Mouse (Mus musculus) hindbrain, embryonic 15.5 days (tissue): ENCODE measurements around the gene Pdp2. TPM values are rescaled to one million over a fixed set of nuclear protein-coding genes. Genes with fewer than 3 reads are reported as not detected.

Experiments
- ATAC-seq: fragments of 200-750 bp; cut with Nextera tagmentation; 2 replicates; pipeline ENCODE4 v1.8.0; 2017; ENCODE audit warnings: low read depth, moderate number of reproducible peaks, moderate TSS enrichment; ENCODE audit not compliant: low FRiP score
- H3K27ac ChIP-seq: fragments of 300-500 bp; sonication (generic); replicated peaks from 2 replicates; pipeline ENCODE4 v1.5.1; 2015; ENCODE audit warnings: mild to moderate bottlenecking, inconsistent platforms
- H3K27me3 ChIP-seq: fragments of 300-500 bp; sonication (generic); 2 replicates; pipeline ENCODE4 v1.6.1; 2015; ENCODE audit warnings: control low read depth, inconsistent platforms
- H3K36me3 ChIP-seq: fragments of 300-500 bp; sonication (generic); 2 replicates; pipeline ENCODE4 v1.6.1; 2015; ENCODE audit warnings: control low read depth, inconsistent platforms
- H3K4me1 ChIP-seq: fragments of 300-500 bp; sonication (generic); replicated peaks from 2 replicates; pipeline ENCODE4 v1.6.1; 2015; ENCODE audit warnings: control low read depth, inconsistent platforms
- H3K4me2 ChIP-seq: fragments of 300-500 bp; sonication (generic); 2 replicates; pipeline ENCODE4 v1.6.1; 2015; ENCODE audit warnings: moderate library complexity, mild to moderate bottlenecking, inconsistent platforms
- H3K4me3 ChIP-seq: fragments of 300-500 bp; sonication (generic); 2 replicates; pipeline ENCODE4 v1.5.1; 2015; ENCODE audit warnings: mild to moderate bottlenecking, inconsistent platforms
- H3K9ac ChIP-seq: fragments of 300-500 bp; sonication (generic); 2 replicates; pipeline ENCODE4 v1.6.1; 2015; ENCODE audit warnings: inconsistent platforms
- H3K9me3 ChIP-seq: fragments of 300-500 bp; sonication (generic); 2 replicates; pipeline ENCODE4 v1.6.1; 2016; ENCODE audit warnings: control low read depth, inconsistent platforms
- WGBS: fragments of 180-500 bp; shearing (Covaris S2); methylation state at CpG from one replicate; pipeline ENCODE4 v1.1.7; 2015; 5-methylcytosine and 5-hydroxymethylcytosine counted together
- polyA plus RNA-seq: library from polyadenylated mRNA; unstranded; fragments of >200 nt; fragmentation: Nextera tagmentation; extraction: Ambion mirVana; gene quantifications from 2 replicates; pipeline ENCODE4 v1.2.1, GENCODE M21; 2015

The Pdp2 gene
- polyA plus RNA-seq, 1 experiment from 2014 or later, result 20.6 TPM

DNA sequence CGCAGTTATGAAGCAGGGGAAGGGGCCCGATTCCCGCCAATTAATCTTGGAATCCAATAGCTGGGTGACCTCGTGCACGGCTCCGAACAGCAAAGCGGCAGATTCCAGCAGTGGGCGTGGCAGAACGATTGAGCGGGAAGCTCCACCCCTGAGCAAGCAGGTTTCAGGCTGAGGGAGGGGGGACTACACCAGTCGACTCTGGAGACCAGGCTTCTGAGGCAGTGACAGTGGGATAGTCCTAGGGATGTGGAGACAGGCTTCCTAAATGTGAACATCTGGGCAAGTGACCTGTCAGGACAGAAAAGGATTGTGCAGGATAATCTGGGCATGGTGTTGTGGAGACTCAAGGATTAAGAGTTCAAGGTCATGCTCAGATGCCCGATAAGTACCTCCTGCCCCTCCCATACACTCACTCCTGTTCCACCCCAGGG lies 10.7 kb downstream of the Pdp2 start:
- Histone ChIP-seq H3K27ac (no peak overlapping the region), H3K9me3 (no peaks in the 10 kb centered on the region), H3K27me3 (peaks cover 6% of the 10 kb centered on the region; the same call in 1 of the 2 replicates), H3K4me1 (peaks cover 9% of the 10 kb centered on the region; the same call in 1 of the 2 replicates), H3K4me2 (peak overlapping the region; percentile 63), H3K36me3 (no peaks in the 10 kb centered on the region), H3K4me3 (peak overlapping the region; percentile 25), H3K9ac (peak overlapping the region; percentile 5; the same call in 1 of the 2 replicates)
- WGBS, result under 1% methylated on average over 12 of the region's 12 CpGs
- ATAC-seq, result 0 out of 2 replicates have a peak, but pooled peaks have one; percentile 27

GRCm38 (mm10) chr8:104602468-104603244 lies 11.4 kb downstream of the Pdp2 start:
- H3K4me1 ChIP-seq, result peaks cover 9% of the 10 kb centered on the region; the same call in 1 of the 2 replicates
- H3K27me3 ChIP-seq, result peaks cover 6% of the 10 kb centered on the region; the same call in 1 of the 2 replicates
- H3K4me3 ChIP-seq, result peak overlapping the region; percentile 25
- H3K4me2 ChIP-seq, result peak overlapping the region; percentile 63
- H3K9ac ChIP-seq, result peak overlapping the region; percentile 5; the same call in 1 of the 2 replicates
- WGBS, result 19% methylated on average over 21 of the region's 21 CpGs
- no peaks in the 10 kb centered on the region for H3K9me3 ChIP-seq
- ATAC-seq, result peak; percentile 94
- H3K27ac ChIP-seq, result no peak overlapping the region
- no peaks in the 10 kb centered on the region for H3K36me3 ChIP-seq

GRCm38 (mm10) chr8:104603245-104603593 lies 12.0 kb downstream of the Pdp2 start:
- H3K36me3 ChIP-seq, result no peaks in the 10 kb centered on the region
- no peak overlapping the region for H3K27ac ChIP-seq
- H3K9ac ChIP-seq, result no peak overlapping the region
- WGBS, result 72% methylated on average over 4 of the region's 4 CpGs
- no peak overlapping the region for H3K4me3 ChIP-seq
- peaks cover 6% of the 10 kb centered on the region; the same call in 1 of the 2 replicates for H3K27me3 ChIP-seq
- no peak overlapping the region; the same call in 1 of the 2 replicates for H3K4me2 ChIP-seq
- no peaks in the 10 kb centered on the region for H3K9me3 ChIP-seq
- H3K4me1 ChIP-seq, result peaks cover 9% of the 10 kb centered on the region; the same call in 1 of the 2 replicates
- no peak for ATAC-seq

DNA sequence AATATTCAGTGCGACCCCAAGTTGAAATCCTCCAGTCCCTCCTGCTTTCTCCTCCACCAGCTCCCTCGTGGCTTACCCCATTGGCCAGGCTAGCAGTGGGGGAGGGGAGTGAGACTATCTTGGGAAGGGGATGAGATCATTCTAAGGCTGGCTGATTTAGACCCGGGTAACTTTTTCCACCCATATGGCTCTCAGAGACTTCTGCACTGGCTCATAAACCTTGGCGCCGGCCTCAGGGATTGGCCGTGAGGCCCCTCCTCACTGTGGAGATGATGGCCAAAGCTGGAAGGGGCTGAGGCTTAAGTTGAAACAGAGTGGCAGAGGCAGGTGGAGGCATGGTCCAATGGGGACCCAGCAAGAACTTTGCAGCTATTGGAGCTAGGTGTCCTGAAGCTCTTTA lies 15.1 kb downstream of the Pdp2 start:
- peaks cover 9% of the 10 kb centered on the region; the same call in 1 of the 2 replicates for H3K4me1 ChIP-seq
- no peak overlapping the region for H3K4me3 ChIP-seq
- H3K9me3 ChIP-seq, result no peaks in the 10 kb centered on the region
- no peak overlapping the region for H3K9ac ChIP-seq
- H3K4me2 ChIP-seq, result no peak overlapping the region
- peaks cover 6% of the 10 kb centered on the region; the same call in 1 of the 2 replicates for H3K27me3 ChIP-seq
- no peak overlapping the region for H3K27ac ChIP-seq
- 58% methylated on average over 6 of the region's 6 CpGs for WGBS
- no peak for ATAC-seq
- H3K36me3 ChIP-seq, result no peaks in the 10 kb centered on the region

DNA sequence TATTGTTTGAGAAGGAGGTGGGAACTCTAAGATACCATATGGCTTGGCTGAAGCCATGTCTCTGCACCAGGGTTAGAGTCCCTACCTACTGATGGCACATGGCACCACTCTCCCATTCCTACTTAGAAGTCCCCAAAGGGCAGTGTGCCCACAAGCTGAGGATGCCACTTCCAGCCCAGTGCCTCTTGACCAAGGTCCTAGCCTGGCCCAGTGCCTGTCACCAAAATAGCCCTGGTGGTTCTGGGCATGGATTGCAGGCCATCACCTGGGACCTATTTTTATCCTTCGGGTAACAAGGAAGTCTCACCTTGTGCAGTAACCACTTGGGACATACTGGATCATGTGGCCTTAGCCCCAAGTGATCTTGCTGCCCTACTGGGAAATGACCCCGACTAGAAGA lies 16.7 kb downstream of the Pdp2 start:
- no peaks in the 10 kb centered on the region for H3K9me3 ChIP-seq
- H3K4me2 ChIP-seq, result no peak overlapping the region
- H3K9ac ChIP-seq, result no peak overlapping the region
- no peaks in the 10 kb centered on the region; the same call in 1 of the 2 replicates for H3K4me1 ChIP-seq
- H3K4me3 ChIP-seq, result no peak overlapping the region
- WGBS, result 84% methylated on average over 2 of the region's 2 CpGs
- ATAC-seq, result no peak
- no peaks in the 10 kb centered on the region for H3K27me3 ChIP-seq
- H3K27ac ChIP-seq, result no peak overlapping the region
- H3K36me3 ChIP-seq, result no peaks in the 10 kb centered on the region

- ATAC-seq, result no peak
- H3K9me3 ChIP-seq, result no peaks in the 10 kb centered on the region
- no peaks in the 10 kb centered on the region for H3K4me1 ChIP-seq
- no peak overlapping the region for H3K9ac ChIP-seq
- H3K27ac ChIP-seq, result no peak overlapping the region
- H3K4me2 ChIP-seq, result no peak overlapping the region
- H3K27me3 ChIP-seq, result no peaks in the 10 kb centered on the region
- no peaks in the 10 kb centered on the region for H3K36me3 ChIP-seq
- no peak overlapping the region for H3K4me3 ChIP-seq
- WGBS, result 68% methylated on average over 8 of the region's 8 CpGs
These were observed 18.0 kb downstream of the Pdp2 start for GRCm38 (mm10) chr8:104609222-104609621.

DNA sequence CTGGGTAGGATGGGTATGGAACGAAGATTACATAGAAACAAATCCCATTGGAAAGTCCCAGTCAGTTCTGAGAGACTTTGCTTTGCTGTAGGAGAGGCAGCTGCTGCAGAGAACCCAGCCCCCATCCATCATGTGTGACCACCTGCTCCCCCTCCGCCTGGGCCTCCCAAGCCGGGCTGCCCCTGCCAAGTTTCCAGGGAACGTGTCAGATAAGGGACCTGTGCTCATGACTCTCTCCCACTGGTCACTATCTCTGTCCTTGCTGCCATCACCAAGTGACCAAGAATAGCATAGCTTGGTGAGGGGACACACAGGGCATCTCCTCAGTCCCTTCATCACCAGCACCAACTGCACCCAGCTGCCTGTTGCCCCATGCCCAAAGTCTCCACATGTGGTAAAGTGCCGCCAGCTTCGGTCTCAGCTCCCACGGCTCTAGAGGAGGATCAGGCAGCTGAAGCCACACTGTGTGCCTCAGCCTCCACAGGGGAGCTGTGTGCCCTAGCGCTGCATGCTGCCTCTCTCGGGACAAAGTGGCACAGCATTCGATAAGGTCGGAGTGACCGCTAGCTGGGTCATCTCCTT lies 19.0 kb downstream of the Pdp2 start:
- Histone ChIP-seq H3K4me2 (no peak overlapping the region), H3K4me3 (no peak overlapping the region), H3K27me3 (no peaks in the 10 kb centered on the region), H3K9me3 (no peaks in the 10 kb centered on the region), H3K9ac (no peak overlapping the region), H3K4me1 (no peaks in the 10 kb centered on the region), H3K27ac (no peak overlapping the region), H3K36me3 (no peaks in the 10 kb centered on the region)
- WGBS, result 73% methylated on average over 12 of the region's 12 CpGs
- no peak for ATAC-seq

GRCm38 (mm10) chr8:104611613-104612012 lies 20.4 kb downstream of the Pdp2 start:
- H3K36me3 ChIP-seq, result no peaks in the 10 kb centered on the region
- no peaks in the 10 kb centered on the region for H3K9me3 ChIP-seq
- H3K27me3 ChIP-seq, result no peaks in the 10 kb centered on the region
- ATAC-seq, result no peak; the same call in 1 of the 2 replicates
- H3K4me2 ChIP-seq, result no peak overlapping the region
- H3K4me1 ChIP-seq, result no peaks in the 10 kb centered on the region
- no peak overlapping the region for H3K9ac ChIP-seq
- no peak overlapping the region for H3K4me3 ChIP-seq
- H3K27ac ChIP-seq, result no peak overlapping the region
- WGBS, result 78% methylated on average over 4 of the region's 4 CpGs

GRCm38 (mm10) chr8:104613119-104613518 lies 21.9 kb downstream of the Pdp2 start:
- 83% methylated on average over 4 of the region's 4 CpGs for WGBS
- Histone ChIP-seq H3K9ac (no peak overlapping the region), H3K4me2 (no peak overlapping the region), H3K27ac (no peak overlapping the region), H3K4me3 (no peak overlapping the region), H3K9me3 (no peaks in the 10 kb centered on the region), H3K4me1 (no peaks in the 10 kb centered on the region), H3K36me3 (no peaks in the 10 kb centered on the region), H3K27me3 (no peaks in the 10 kb centered on the region)
- no peak for ATAC-seq

- Histone ChIP-seq H3K9ac (no peak overlapping the region), H3K9me3 (no peaks in the 10 kb centered on the region), H3K36me3 (no peaks in the 10 kb centered on the region), H3K4me1 (no peaks in the 10 kb centered on the region), H3K27ac (no peak overlapping the region), H3K4me2 (no peak overlapping the region), H3K27me3 (no peaks in the 10 kb centered on the region), H3K4me3 (no peak overlapping the region)
- 89% methylated on average over 5 of the region's 5 CpGs for WGBS
- ATAC-seq, result no peak
These were observed 29.5 kb downstream of the Pdp2 start for GRCm38 (mm10) chr8:104620765-104621164.

DNA sequence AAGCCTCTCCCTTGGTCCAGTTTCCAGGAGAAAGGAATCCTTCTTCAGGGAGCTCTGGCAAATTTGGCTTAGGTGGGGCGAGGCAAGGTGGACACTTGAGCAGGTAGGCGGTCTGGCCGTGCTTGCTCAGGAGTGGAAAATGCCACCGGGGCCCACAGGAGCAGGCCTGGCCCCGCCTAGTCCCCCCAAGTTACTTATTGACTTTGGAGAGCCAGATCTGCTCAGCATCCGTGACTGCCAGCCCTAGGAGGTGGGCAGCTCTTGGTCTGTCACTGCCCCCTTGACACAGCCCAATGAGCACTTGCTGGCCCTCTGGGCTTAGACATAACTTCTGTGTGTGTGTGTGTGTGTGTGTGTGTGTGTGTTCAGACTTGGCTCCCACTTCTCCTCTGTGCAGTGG lies 32.9 kb downstream of the Pdp2 start, which contains the start of gene Cdh16:
Cdh16 (minus strand) TSS at position 236 of the 400 bp plus-strand sequence.
- no peaks in the 10 kb centered on the region for H3K4me1 ChIP-seq
- no peak within 1 kb of the TSS for H3K4me3 ChIP-seq
- H3K9me3 ChIP-seq, result no peaks in the 10 kb centered on the region
- ATAC-seq, result no peak
- H3K27ac ChIP-seq, result no peak within 1 kb of the TSS
- H3K9ac ChIP-seq, result no peak within 1 kb of the TSS
- H3K36me3 ChIP-seq, result no peaks in the 10 kb centered on the region
- H3K4me2 ChIP-seq, result no peak within 1 kb of the TSS
- WGBS, result 70% methylated on average over 6 of the region's 6 CpGs
- H3K27me3 ChIP-seq, result no peaks in the 10 kb centered on the region

DNA sequence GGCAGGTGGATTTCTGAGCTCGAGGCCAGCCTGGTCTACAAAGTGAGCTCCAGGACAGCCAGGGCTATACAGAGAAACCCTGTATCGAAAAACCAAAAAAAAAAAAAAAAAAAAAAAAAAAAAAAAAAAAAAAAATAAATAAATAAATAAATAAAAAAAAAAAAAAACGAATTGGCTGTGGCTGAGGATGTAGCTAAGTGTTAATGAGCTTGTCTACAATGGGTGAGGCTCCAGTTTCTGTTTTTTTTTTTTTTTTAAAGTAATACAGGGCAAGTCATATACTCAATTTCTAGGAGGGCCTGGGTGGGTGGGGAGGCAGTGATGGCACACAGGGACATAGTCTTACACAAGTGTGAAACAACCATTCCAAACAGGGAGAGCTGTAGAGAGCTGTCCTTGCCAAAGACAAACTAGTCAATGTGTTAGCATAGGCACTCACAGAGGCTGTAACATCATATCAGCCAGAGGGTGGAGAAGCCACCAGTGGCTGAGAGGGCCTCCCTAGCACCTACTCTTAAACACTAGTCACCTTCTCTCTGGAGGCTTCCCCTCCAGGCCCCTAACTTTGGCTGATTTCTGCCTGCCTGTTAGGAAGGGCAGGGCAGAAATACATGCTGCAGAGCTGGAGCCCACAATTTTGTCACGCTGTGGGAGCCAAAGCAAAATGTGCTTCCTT lies 36.0 kb downstream of the Pdp2 start:
- Histone ChIP-seq H3K4me3 (no peak overlapping the region), H3K4me1 (peaks cover 14% of the 10 kb centered on the region), H3K36me3 (no peaks in the 10 kb centered on the region), H3K27ac (no peak overlapping the region), H3K9me3 (no peaks in the 10 kb centered on the region), H3K27me3 (peaks cover 7% of the 10 kb centered on the region), H3K9ac (no peak overlapping the region), H3K4me2 (no peak overlapping the region)
- no peak for ATAC-seq
- 74% methylated on average over 4 of the region's 4 CpGs for WGBS
